Mouse (Mus musculus) kidney, adult 8-10 months (tissue): ENCODE results near the gene Kri1.
A peak's percentile ranks its signal among the peaks of the same experiment; 100 is the strongest.
"Not testable (repeated sequence)": the region's sequence is repeated elsewhere in the genome, so short reads cannot be mapped to it uniquely, and the experiment has no call there.

Source experiments
- DNase-seq, 2 experiments: peaks; one replicate each; pipeline ENCODE4 v3.0.0; 2022

Kri1 gene

GRCm38 (mm10) chr9:21273094-21273493, 14.7 kb downstream of the Kri1 start:
- DNase-seq = no peak

- DNase-seq = no peak
Measured at GRCm38 (mm10) chr9:21272391-21272790, 15.4 kb downstream of the Kri1 start.

GRCm38 (mm10) chr9:21269590-21269989, 18.2 kb downstream of the Kri1 start:
- DNase-seq = not testable (repeated sequence)

- no peak for DNase-seq
Measured at GRCm38 (mm10) chr9:21268305-21268704, 19.5 kb downstream of the Kri1 start.

GRCm38 (mm10) chr9:21266889-21267288, 20.9 kb downstream of the Kri1 start:
- DNase-seq = no peak

- DNase-seq = peak; percentile 76 to 77
Measured at GRCm38 (mm10) chr9:21265611-21266010, 22.2 kb downstream of the Kri1 start.

- DNase-seq = peak; percentile 98 to 99
Measured at GRCm38 (mm10) chr9:21265000-21265561, 22.7 kb downstream of the Kri1 start, which contains the start of gene Atg4d. Gene Atg4d, plus strand, starts transcription at chr9:21265293.

- no peak for DNase-seq
Measured at GRCm38 (mm10) chr9:21264272-21264999, 23.3 kb downstream of the Kri1 start.

- no peak for DNase-seq
Measured at GRCm38 (mm10) chr9:21261831-21262230, 25.9 kb downstream of the Kri1 start.

GRCm38 (mm10) chr9:21260491-21261040, 27.2 kb downstream of the Kri1 start:
- DNase-seq = no peak

GRCm38 (mm10) chr9:21256349-21256748, 31.4 kb downstream of the Kri1 start:
- DNase-seq = not testable (repeated sequence)

GRCm38 (mm10) chr9:21254690-21255089, 33.1 kb downstream of the Kri1 start:
- no peak for DNase-seq

- DNase-seq = no peak
Measured at GRCm38 (mm10) chr9:21251116-21251735, 36.5 kb downstream of the Kri1 start.

- no peak for DNase-seq
Measured at GRCm38 (mm10) chr9:21250509-21250908, 37.3 kb downstream of the Kri1 start.

- no peak for DNase-seq
Measured at GRCm38 (mm10) chr9:21249629-21250508, 37.9 kb downstream of the Kri1 start.

GRCm38 (mm10) chr9:21248326-21248725, 39.4 kb downstream of the Kri1 start, which contains the start of gene S1pr5:
Gene S1pr5, minus strand, starts transcription at chr9:21248443.
- DNase-seq = peak; percentile 53 to 56

- no peak for DNase-seq
Measured at GRCm38 (mm10) chr9:21246342-21246741, 41.4 kb downstream of the Kri1 start.

GRCm38 (mm10) chr9:21245113-21245487, 42.7 kb downstream of the Kri1 start:
- DNase-seq = no peak

- DNase-seq = no peak
Measured at GRCm38 (mm10) chr9:21244428-21245112, 43.2 kb downstream of the Kri1 start.

GRCm38 (mm10) chr9:21243826-21244427, 43.8 kb downstream of the Kri1 start:
- DNase-seq = no peak

GRCm38 (mm10) chr9:21241343-21241742, 46.4 kb downstream of the Kri1 start:
- peak; percentile 76 to 92 for DNase-seq

- DNase-seq = no peak
Measured at GRCm38 (mm10) chr9:21239465-21239848, 48.3 kb downstream of the Kri1 start.
